Mouse (Mus musculus) frontal cortex, adult (tissue): ENCODE data around the gene Smim20.

Source experiments
- ATAC-seq: cut with Nextera tagmentation; 2 replicates; pipeline ENCODE4 v1.9.2; 2017; ENCODE audit warnings: mild to moderate bottlenecking, moderate library complexity, mixed read lengths; ENCODE audit not compliant: low TSS enrichment

Gene Smim20

GRCm38 (mm10) chr5:53306864-53307263, 40.0 kb downstream of the Smim20 start:
- peak; percentile 76 for ATAC-seq

GRCm38 (mm10) chr5:53307437-53307836, 40.6 kb downstream of the Smim20 start:
- ATAC-seq = no peak

GRCm38 (mm10) chr5:53314404-53315167, 47.7 kb downstream of the Smim20 start:
- no peak for ATAC-seq

- no peak for ATAC-seq
Measured at GRCm38 (mm10) chr5:53315829-53316228, 48.9 kb downstream of the Smim20 start.

- peak; percentile 72 for ATAC-seq
Measured at GRCm38 (mm10) chr5:53317396-53317795, 50.5 kb downstream of the Smim20 start.

GRCm38 (mm10) chr5:53317885-53318466, 51.1 kb downstream of the Smim20 start:
- ATAC-seq = peak; percentile 84

GRCm38 (mm10) chr5:53320331-53320730, 53.4 kb downstream of the Smim20 start:
- no peak for ATAC-seq

GRCm38 (mm10) chr5:53321901-53322300, 55.0 kb downstream of the Smim20 start:
- ATAC-seq = no peak

- ATAC-seq = no peak
Measured at GRCm38 (mm10) chr5:53322471-53322870, 55.6 kb downstream of the Smim20 start.

- ATAC-seq = no peak
Measured at GRCm38 (mm10) chr5:53323121-53323520, 56.2 kb downstream of the Smim20 start.

GRCm38 (mm10) chr5:53324256-53324655, 57.4 kb downstream of the Smim20 start:
- ATAC-seq = no peak

- no peak for ATAC-seq
Measured at GRCm38 (mm10) chr5:53324791-53325190, 57.9 kb downstream of the Smim20 start.

- ATAC-seq = peak; percentile 97
Measured at GRCm38 (mm10) chr5:53326023-53326422, 59.1 kb downstream of the Smim20 start.

GRCm38 (mm10) chr5:53326491-53326890, 59.6 kb downstream of the Smim20 start:
- ATAC-seq = no peak
